Mouse (Mus musculus) intestine, embryonic 15.5 days (tissue): Measurements from ENCODE around the gene Grin2a. TPM values are rescaled to one million over a fixed set of nuclear protein-coding genes. Genes with fewer than 3 reads are reported as not detected.

Experiments
- ATAC-seq: fragments of 200-750 bp; cut with Nextera tagmentation; 2 replicates; pipeline ENCODE4 v1.8.0; 2017; ENCODE audit warnings: moderate TSS enrichment, moderate library complexity
- H3K27ac ChIP-seq: fragments of 300-500 bp; sonication (generic); 2 replicates; pipeline ENCODE4 v1.5.1; 2015; ENCODE audit warnings: mild to moderate bottlenecking, inconsistent platforms
- H3K27me3 ChIP-seq: fragments of 300-500 bp; sonication (generic); replicated peaks from 2 replicates; pipeline ENCODE4 v1.6.1; 2015; ENCODE audit warnings: inconsistent platforms
- H3K36me3 ChIP-seq: fragments of 300-500 bp; sonication (generic); 2 replicates; pipeline ENCODE4 v1.6.1; 2015; ENCODE audit warnings: inconsistent platforms
- H3K4me1 ChIP-seq: fragments of 300-500 bp; sonication (generic); replicated peaks from 2 replicates; pipeline ENCODE4 v1.6.1; 2015; ENCODE audit warnings: inconsistent platforms
- H3K4me2 ChIP-seq: fragments of 300-500 bp; sonication (generic); replicated peaks from 2 replicates; pipeline ENCODE4 v1.6.1; 2015; ENCODE audit warnings: mild to moderate bottlenecking, inconsistent platforms
- H3K4me3 ChIP-seq: fragments of 300-500 bp; sonication (generic); replicated peaks from 2 replicates; pipeline ENCODE4 v1.5.1; 2015; ENCODE audit warnings: inconsistent platforms
- H3K9ac ChIP-seq: fragments of 300-500 bp; sonication (generic); 2 replicates; pipeline ENCODE4 v1.6.1; 2015; ENCODE audit warnings: inconsistent platforms
- H3K9me3 ChIP-seq: fragments of 300-500 bp; sonication (generic); 2 replicates; pipeline ENCODE4 v1.6.1; 2016; ENCODE audit warnings: inconsistent platforms
- WGBS: fragments of 180-500 bp; shearing (Covaris S2); methylation state at CpG from one replicate; pipeline ENCODE4 v1.1.7; 2015; 5-methylcytosine and 5-hydroxymethylcytosine counted together
- polyA plus RNA-seq: library from polyadenylated mRNA; unstranded; fragments of >200 nt; fragmentation: Nextera tagmentation; extraction: Ambion mirVana; gene quantifications from 2 replicates; pipeline ENCODE4 v1.2.1, GENCODE M21; 2015

Gene Grin2a
- polyA plus RNA-seq, 1 experiment from 2014 or later, result 0.34 TPM

DNA sequence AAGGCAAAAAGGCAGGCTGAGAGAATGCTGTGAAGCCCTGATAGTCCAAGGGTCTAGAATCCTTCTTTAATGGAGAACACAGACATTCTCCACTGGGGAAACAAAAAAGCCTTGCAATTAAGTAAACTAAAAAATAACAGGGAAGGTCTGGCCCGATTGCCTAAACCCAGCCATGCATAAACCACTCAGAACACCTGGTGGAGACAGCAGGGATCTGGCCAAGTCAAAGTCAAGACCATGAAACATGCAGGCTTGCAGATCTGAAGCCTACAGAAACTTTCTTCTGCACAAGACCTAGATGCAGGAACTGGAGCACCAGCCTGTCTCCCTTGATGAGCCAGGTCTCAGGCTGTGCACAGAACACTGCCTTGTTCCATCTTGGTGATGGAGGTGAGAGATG is 36.0 kb downstream of the Grin2a start:
- Histone ChIP-seq H3K27me3 (no peaks in the 10 kb centered on the region), H3K27ac (no peak overlapping the region), H3K4me3 (no peak overlapping the region), H3K9me3 (no peaks in the 10 kb centered on the region), H3K9ac (no peak overlapping the region), H3K4me1 (no peaks in the 10 kb centered on the region), H3K36me3 (no peaks in the 10 kb centered on the region), H3K4me2 (no peak overlapping the region)
- 66% methylated on average over 1 of the region's 1 CpGs for WGBS
- no peak for ATAC-seq

DNA sequence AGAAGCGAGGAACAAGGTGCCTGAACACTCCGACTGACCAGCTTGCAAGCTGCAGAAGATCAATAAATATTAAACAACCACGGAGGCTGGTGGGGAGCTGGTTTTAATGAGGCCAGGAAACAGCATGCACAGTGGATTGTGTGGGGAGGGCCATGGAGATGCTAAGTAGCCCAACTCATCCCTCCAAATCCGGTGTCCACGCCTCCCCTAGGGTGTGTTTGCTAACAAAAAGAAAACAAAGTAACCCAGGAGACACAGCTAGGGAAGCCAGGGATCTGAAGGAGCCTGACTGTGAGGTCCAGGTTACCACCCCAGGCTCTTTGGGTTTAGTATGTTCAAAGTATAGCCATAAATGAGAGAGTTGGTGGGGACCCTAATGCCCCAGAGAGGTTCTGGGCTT is 41.1 kb downstream of the Grin2a start:
- no peak overlapping the region for H3K4me3 ChIP-seq
- 44% methylated on average over 5 of the region's 5 CpGs for WGBS
- H3K9me3 ChIP-seq, result no peaks in the 10 kb centered on the region
- no peaks in the 10 kb centered on the region for H3K36me3 ChIP-seq
- H3K4me1 ChIP-seq, result no peaks in the 10 kb centered on the region
- no peaks in the 10 kb centered on the region for H3K27me3 ChIP-seq
- no peak for ATAC-seq
- no peak overlapping the region for H3K4me2 ChIP-seq
- H3K27ac ChIP-seq, result no peak overlapping the region
- H3K9ac ChIP-seq, result no peak overlapping the region

DNA sequence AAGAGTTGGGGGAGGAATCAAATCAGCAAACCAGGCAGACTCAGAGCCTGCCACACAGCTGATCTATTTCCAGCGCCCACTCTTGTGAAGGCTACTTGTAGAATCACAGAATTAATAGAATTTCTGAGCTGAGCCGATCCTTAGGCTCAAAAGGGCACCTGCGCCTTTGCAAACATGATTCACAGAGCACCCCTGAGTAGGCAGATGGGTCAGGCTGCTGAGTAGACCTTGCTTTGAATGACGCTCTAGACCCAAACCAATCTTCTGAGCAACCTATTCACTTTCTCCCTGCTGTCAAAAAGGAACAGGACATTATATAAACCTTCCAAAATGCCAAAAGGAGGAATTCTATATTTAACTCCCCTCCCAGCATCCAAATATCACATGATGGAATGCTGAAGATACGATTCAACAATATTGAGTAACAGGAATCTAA is 41.9 kb downstream of the Grin2a start:
- no peak overlapping the region for H3K4me2 ChIP-seq
- H3K27ac ChIP-seq, result no peak overlapping the region
- no peaks in the 10 kb centered on the region for H3K9me3 ChIP-seq
- H3K9ac ChIP-seq, result no peak overlapping the region
- 83% methylated on average over 5 of the region's 5 CpGs for WGBS
- no peak for ATAC-seq
- no peak overlapping the region for H3K4me3 ChIP-seq
- no peaks in the 10 kb centered on the region for H3K27me3 ChIP-seq
- no peaks in the 10 kb centered on the region for H3K4me1 ChIP-seq
- no peaks in the 10 kb centered on the region for H3K36me3 ChIP-seq

DNA sequence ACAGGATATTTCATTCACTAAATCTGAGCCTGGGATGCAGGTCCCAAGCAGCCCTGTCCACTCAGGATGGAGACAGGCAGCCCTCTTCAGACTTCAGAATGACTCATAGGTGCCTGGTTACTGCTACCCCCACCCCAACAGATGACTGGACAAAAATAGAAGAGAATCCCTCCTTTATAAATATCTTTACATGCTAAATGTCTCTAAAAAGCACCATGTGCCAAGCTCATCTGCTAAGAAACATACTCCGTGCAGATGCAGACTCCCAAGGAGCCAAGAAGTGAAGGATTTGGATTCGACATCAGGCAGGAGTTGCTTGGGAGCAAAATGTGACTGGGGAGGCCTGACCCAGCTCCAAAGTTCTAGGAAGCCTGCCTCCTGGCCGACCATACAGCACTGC is 46.1 kb downstream of the Grin2a start:
- Histone ChIP-seq H3K4me1 (no peaks in the 10 kb centered on the region), H3K9me3 (no peaks in the 10 kb centered on the region), H3K4me3 (no peak overlapping the region), H3K27me3 (no peaks in the 10 kb centered on the region), H3K4me2 (no peak overlapping the region), H3K27ac (no peak overlapping the region), H3K9ac (no peak overlapping the region), H3K36me3 (no peaks in the 10 kb centered on the region)
- no peak for ATAC-seq
- whole genome bisulfite sequencing, result 65% methylated on average over 3 of the region's 3 CpGs

DNA sequence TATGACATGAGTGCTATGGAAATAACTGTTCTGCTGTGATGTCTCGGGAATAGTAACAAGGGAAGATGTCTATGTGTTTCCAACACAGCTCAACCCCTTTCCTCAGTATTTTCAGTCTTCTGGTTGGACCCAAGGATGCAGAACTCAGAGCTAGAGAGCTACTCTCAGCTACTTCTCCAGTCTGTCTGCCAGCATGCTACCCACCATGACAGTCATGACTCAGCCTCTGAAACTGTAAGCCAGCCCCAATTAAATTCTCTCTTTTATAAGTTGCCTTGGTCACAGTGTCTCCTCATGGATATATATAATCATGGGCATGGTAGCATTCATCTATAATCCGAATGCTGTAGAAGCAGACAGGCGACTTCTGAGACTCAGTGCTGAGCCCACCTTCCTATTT is 47.9 kb downstream of the Grin2a start:
- no peak for ATAC-seq
- WGBS, result 81% methylated on average over 3 of the region's 3 CpGs

DNA sequence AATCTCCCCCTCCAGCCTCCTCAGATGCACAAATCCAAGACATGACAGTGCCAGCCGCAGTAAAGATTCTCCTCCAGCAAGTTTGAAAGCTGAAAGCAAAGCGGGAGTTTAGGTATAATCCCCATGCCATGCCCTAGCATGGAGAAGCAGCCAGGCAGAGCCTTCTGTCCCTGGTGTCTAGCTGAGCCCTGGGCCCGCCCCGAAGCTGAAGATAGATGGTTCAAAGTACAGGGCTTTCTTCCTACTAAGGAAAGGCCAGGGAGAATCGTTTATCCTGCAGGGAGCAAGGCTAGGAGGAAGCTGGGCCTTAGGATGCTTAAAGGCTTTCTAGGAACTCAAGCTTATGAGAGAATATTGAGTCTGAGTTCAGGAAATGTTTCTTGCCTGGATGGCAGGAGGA is 50.5 kb downstream of the Grin2a start:
- H3K27ac ChIP-seq, result no peak overlapping the region
- WGBS, result 56% methylated on average over 5 of the region's 5 CpGs

More for the DNA sequence above, 47.9 kb downstream of the Grin2a start:
- no peak overlapping the region for H3K4me2 ChIP-seq
- no peak overlapping the region for H3K9ac ChIP-seq
- H3K4me1 ChIP-seq, result no peaks in the 10 kb centered on the region
- H3K27ac ChIP-seq, result no peak overlapping the region
- H3K27me3 ChIP-seq, result no peaks in the 10 kb centered on the region
- H3K4me3 ChIP-seq, result no peak overlapping the region
- no peaks in the 10 kb centered on the region for H3K36me3 ChIP-seq
- H3K9me3 ChIP-seq, result no peaks in the 10 kb centered on the region

DNA sequence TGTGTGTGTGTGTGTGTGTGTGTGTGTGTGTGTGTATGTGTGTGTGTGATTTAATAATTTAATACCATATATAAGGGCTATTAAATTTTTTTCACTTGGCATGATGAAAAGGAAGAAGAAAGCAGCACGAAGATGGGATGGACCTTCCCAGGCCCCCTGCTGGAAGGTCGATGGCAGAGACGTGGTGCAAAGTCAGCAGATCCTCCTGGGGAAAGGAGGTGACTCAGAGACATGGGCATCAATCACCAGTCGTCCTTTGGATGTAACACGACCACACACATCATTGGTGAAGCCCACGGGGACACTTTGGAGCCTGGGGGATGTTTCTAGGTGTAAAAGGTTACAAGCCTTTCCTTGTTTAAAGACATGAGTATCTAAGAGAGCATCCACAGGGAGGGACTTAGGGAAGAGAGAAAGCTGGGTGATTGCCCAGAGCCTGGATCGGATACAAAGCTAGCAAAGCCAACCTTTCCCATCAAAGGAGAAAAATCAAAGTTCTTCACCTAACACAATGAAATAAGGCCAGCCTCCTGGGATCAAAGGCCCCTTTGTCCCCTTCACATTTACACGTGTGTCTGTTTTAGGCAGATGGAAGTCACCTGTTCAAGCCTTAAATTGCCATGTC is 53.9 kb downstream of the Grin2a start:
- no peaks in the 10 kb centered on the region for H3K36me3 ChIP-seq

More for the DNA sequence above, 50.5 kb downstream of the Grin2a start:
- H3K36me3 ChIP-seq, result no peaks in the 10 kb centered on the region
- no peak overlapping the region for H3K4me2 ChIP-seq
- no peak overlapping the region for H3K9ac ChIP-seq
- no peak overlapping the region for H3K4me3 ChIP-seq
- no peaks in the 10 kb centered on the region for H3K27me3 ChIP-seq
- H3K9me3 ChIP-seq, result no peaks in the 10 kb centered on the region
- no peaks in the 10 kb centered on the region for H3K4me1 ChIP-seq
- ATAC-seq, result no peak

DNA sequence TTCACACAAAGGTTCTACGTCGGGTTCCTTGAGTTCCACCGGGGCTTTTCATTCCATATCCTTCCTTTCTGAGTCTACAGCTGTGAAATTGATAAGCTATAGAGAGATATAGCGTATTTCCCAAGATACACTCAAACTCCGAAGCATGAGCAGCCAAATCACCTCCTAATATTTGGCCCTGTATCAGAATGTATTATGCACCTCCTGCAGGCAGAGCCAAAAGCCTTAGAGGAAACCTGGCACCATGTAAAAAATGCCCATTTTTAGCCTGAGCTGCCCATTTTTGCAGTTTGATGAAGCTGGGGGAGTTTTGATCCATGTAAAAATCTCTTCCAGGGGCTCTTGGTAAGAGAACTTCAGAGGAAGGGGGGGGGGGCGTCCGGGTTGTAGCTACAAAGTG is 54.6 kb downstream of the Grin2a start:
- no peaks in the 10 kb centered on the region for H3K9me3 ChIP-seq
- no peaks in the 10 kb centered on the region for H3K27me3 ChIP-seq
- H3K36me3 ChIP-seq, result no peaks in the 10 kb centered on the region
- H3K4me1 ChIP-seq, result no peaks in the 10 kb centered on the region
- H3K9ac ChIP-seq, result no peak overlapping the region
- H3K27ac ChIP-seq, result no peak overlapping the region
- no peak overlapping the region for H3K4me3 ChIP-seq
- ATAC-seq, result no peak
- no peak overlapping the region for H3K4me2 ChIP-seq
- WGBS, result 86% methylated on average over 7 of the region's 7 CpGs

More for the DNA sequence above, 53.9 kb downstream of the Grin2a start:
- H3K27ac ChIP-seq, result no peak overlapping the region
- H3K9ac ChIP-seq, result no peak overlapping the region
- H3K9me3 ChIP-seq, result no peaks in the 10 kb centered on the region
- no peak for ATAC-seq
- 41% methylated on average over 8 of the region's 8 CpGs for WGBS
- H3K27me3 ChIP-seq, result no peaks in the 10 kb centered on the region
- no peaks in the 10 kb centered on the region for H3K4me1 ChIP-seq
- H3K4me3 ChIP-seq, result no peak overlapping the region
- no peak overlapping the region for H3K4me2 ChIP-seq

DNA sequence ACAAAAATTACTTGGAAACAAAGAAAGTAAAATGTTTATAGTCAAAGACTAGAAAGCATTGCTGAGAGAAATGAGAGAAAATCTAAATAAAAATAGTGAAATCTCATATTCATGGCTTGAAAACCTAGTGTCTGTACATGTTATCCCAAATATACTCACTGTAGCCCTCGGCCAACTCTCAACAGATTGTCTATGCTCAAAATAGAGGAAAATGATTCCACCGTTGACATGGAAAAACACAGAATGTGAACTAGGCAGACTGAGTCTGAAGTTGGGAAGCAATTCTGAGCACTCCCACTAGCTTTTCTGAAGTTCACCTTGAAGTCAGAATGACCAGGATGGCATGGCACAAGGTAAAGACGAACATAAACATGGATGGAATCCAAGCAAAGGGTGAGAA is 84.7 kb downstream of the Grin2a start:
- no peaks in the 10 kb centered on the region for H3K27me3 ChIP-seq
- no peaks in the 10 kb centered on the region for H3K4me1 ChIP-seq
- H3K27ac ChIP-seq, result no peak overlapping the region
- ATAC-seq, result no peak
- no peak overlapping the region for H3K4me3 ChIP-seq
- no peaks in the 10 kb centered on the region for H3K9me3 ChIP-seq
- H3K9ac ChIP-seq, result no peak overlapping the region
- WGBS, result 83% methylated on average over 3 of the region's 3 CpGs
- no peak overlapping the region for H3K4me2 ChIP-seq
- H3K36me3 ChIP-seq, result no peaks in the 10 kb centered on the region

DNA sequence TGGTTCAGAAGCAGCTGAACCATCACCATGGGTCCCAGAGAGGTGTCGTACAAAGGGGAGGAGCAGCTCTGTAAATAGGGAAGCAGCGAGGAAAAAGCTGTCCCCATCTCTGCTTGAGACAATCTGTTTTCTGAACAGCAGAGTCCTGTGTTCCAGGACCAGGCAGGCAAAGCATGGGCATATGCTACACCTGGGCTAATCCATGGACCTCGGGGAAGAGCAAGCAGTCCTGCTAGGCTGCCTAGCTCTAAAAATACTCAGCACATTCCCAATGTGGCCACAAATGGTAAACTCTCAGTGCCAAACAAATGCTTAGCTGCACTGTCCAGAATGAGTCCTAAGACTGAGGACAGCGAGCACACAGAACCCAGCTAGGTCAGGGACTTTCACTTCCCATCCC is 86.1 kb downstream of the Grin2a start:
- no peak overlapping the region for H3K4me3 ChIP-seq
- H3K27me3 ChIP-seq, result no peaks in the 10 kb centered on the region
- no peak overlapping the region for H3K9ac ChIP-seq
- H3K4me2 ChIP-seq, result no peak overlapping the region
- ATAC-seq, result no peak
- no peaks in the 10 kb centered on the region for H3K36me3 ChIP-seq
- H3K9me3 ChIP-seq, result no peaks in the 10 kb centered on the region
- H3K4me1 ChIP-seq, result no peaks in the 10 kb centered on the region
- 86% methylated on average over 4 of the region's 4 CpGs for WGBS
- H3K27ac ChIP-seq, result no peak overlapping the region

DNA sequence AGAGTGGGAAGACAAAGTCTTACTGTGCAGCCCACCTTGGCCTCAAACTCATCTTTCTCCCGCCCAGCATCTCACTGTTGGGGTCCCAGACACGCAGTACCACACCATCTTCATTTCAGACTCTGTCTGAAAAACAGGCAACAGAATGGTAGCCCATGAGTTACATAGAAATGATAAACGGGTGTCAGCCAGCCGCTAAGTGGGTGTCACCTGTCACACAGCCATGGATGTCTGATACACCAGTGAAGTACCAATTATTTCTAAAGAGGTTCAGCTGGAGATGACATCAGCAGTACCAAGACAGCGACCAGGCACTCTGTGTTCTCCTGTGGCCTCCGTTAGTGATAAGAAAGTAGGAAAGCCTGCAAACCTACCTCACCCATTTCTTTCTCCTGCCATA is 90.9 kb downstream of the Grin2a start:
- H3K36me3 ChIP-seq, result no peaks in the 10 kb centered on the region
- no peaks in the 10 kb centered on the region for H3K4me1 ChIP-seq
- H3K27ac ChIP-seq, result no peak overlapping the region
- H3K27me3 ChIP-seq, result no peaks in the 10 kb centered on the region
- H3K4me2 ChIP-seq, result no peak overlapping the region
- H3K9ac ChIP-seq, result no peak overlapping the region
- no peaks in the 10 kb centered on the region for H3K9me3 ChIP-seq
- no peak for ATAC-seq
- H3K4me3 ChIP-seq, result no peak overlapping the region
- WGBS, result 84% methylated on average over 6 of the region's 6 CpGs

DNA sequence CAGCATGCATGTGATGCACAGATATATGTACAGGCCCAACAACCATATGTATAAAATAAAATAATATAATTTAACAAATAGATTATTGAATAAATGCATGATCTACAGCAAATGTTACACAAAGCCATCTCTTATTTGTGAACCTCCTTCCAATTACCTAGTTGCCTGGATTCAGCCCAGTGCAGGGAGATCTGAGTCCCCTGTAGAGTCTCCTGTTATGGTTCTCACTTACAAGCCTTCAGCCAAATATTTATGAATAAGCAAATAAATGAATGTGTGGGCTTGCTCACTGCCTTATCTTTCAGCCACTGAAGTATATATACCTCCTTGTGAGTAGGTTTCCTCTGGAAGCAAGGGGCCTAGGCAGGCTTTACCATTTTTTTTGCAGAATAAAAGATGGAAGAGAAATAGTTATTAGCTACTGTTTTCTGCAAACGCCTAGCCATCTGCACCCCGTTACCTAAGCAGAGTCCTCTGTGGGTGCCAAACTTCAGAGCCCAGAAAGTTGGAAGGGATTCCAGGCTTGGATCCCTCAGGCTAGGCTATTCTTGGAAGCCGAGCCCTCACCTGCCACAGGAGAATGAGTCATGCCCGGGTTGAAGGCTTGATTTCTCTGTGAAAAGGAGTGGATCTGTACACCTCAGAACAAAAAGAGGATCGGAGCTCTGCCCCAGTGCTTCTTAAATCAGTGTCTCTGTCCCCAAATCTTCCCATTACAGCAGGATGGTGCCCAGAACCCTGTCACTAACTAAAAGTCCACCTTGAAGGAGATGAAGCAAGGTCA is 92.5 kb downstream of the Grin2a start:
- ATAC-seq, result no peak

DNA sequence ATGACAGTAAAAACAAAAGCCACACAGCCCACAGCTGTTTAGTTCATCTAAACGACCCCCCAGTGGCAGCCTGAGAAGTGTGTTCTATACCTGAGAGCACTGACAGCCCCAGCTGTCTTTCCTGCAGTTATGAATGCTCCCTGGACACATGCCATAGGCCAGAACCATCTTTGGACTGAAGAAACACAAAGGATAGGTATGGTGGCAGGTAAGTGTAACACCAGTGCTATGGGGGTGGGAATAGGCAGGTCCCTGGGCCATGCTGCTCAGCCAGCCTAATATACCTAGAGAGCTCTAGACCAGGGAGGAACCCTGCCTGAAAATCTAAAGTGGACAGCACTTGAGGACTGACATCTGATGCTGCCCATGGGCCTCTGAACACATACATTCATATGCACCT is 93.9 kb downstream of the Grin2a start:
- no peak overlapping the region for H3K27ac ChIP-seq
- H3K9me3 ChIP-seq, result no peaks in the 10 kb centered on the region
- H3K4me2 ChIP-seq, result no peak overlapping the region
- H3K4me3 ChIP-seq, result no peak overlapping the region
- 46% methylated on average over 1 of the region's 1 CpGs for WGBS
- ATAC-seq, result no peak
- no peaks in the 10 kb centered on the region for H3K27me3 ChIP-seq
- H3K4me1 ChIP-seq, result no peaks in the 10 kb centered on the region
- H3K9ac ChIP-seq, result no peak overlapping the region
- H3K36me3 ChIP-seq, result no peaks in the 10 kb centered on the region

More for the DNA sequence above, 92.5 kb downstream of the Grin2a start:
- Histone ChIP-seq H3K4me2 (no peak overlapping the region), H3K4me3 (no peak overlapping the region), H3K9me3 (no peaks in the 10 kb centered on the region), H3K27me3 (no peaks in the 10 kb centered on the region), H3K27ac (no peak overlapping the region), H3K36me3 (no peaks in the 10 kb centered on the region), H3K9ac (no peak overlapping the region), H3K4me1 (no peaks in the 10 kb centered on the region)
- 80% methylated on average over 5 of the region's 5 CpGs for WGBS
